Mouse (Mus musculus) gastrocnemius, postnatal 10 days (tissue): ENCODE results near the gene Adam15. TPM values are rescaled to one million over a fixed set of nuclear protein-coding genes. Genes with fewer than 3 reads are reported as not detected.

Source experiments
- DNase-seq: peaks from one replicate; pipeline ENCODE4 v3.0.0; 2021; ENCODE audit warnings: mixed read lengths
- total RNA-seq, 2 experiments: library from RNA; stranded (reverse); gene quantifications; 2 replicates each; pipeline ENCODE4 v1.2.3; 2021

The Adam15 gene
- total RNA-seq, 2 experiments from 2014 or later, result 32.6 to 48.1 TPM

GRCm38 (mm10) chr3:89384331-89385076 is 34.7 kb upstream of the Adam15 start:
- DNase-seq, result no peak

- no peak for DNase-seq
Observed at GRCm38 (mm10) chr3:89383651-89384255, 34.0 kb upstream of the Adam15 start.

GRCm38 (mm10) chr3:89382950-89383349 is 33.2 kb upstream of the Adam15 start:
- no peak for DNase-seq

GRCm38 (mm10) chr3:89382033-89382882 is 32.5 kb upstream of the Adam15 start:
- DNase-seq, result no peak

GRCm38 (mm10) chr3:89381233-89381632 is 31.4 kb upstream of the Adam15 start:
- DNase-seq, result no peak

GRCm38 (mm10) chr3:89380711-89381110 is 30.9 kb upstream of the Adam15 start:
- no peak for DNase-seq

- DNase-seq, result no peak
Observed at GRCm38 (mm10) chr3:89380291-89380690, 30.5 kb upstream of the Adam15 start.

- DNase-seq, result no peak
Observed at GRCm38 (mm10) chr3:89379388-89380131, 29.8 kb upstream of the Adam15 start.

- peak; percentile 77 for DNase-seq
Observed at GRCm38 (mm10) chr3:89378394-89379067, 28.7 kb upstream of the Adam15 start.

GRCm38 (mm10) chr3:89377831-89378230 is 28.0 kb upstream of the Adam15 start:
- no peak for DNase-seq

GRCm38 (mm10) chr3:89373581-89374231 is 23.9 kb upstream of the Adam15 start:
- no peak for DNase-seq

- DNase-seq, result no peak
Observed at GRCm38 (mm10) chr3:89367338-89367737, 17.5 kb upstream of the Adam15 start.

- DNase-seq, result no peak
Observed at GRCm38 (mm10) chr3:89365486-89366414, 16.0 kb upstream of the Adam15 start.

GRCm38 (mm10) chr3:89365153-89365485 is 15.3 kb upstream of the Adam15 start, which contains the start of gene Dcst1:
Gene Dcst1, minus strand, starts transcription at chr3:89365253.
- DNase-seq, result no peak

GRCm38 (mm10) chr3:89364631-89365030 is 14.8 kb upstream of the Adam15 start:
- no peak for DNase-seq

- no peak for DNase-seq
Observed at GRCm38 (mm10) chr3:89361675-89362074, 11.9 kb upstream of the Adam15 start, which contains the start of gene Dcst2. Gene Dcst2, plus strand, starts transcription at chr3:89361975.

- no peak for DNase-seq
Observed at GRCm38 (mm10) chr3:89360237-89360636, 10.4 kb upstream of the Adam15 start.

- DNase-seq, result no peak
Observed at GRCm38 (mm10) chr3:89359630-89360029, 9.8 kb upstream of the Adam15 start.

GRCm38 (mm10) chr3:89356029-89356428 is 6.2 kb upstream of the Adam15 start:
- DNase-seq, result no peak

GRCm38 (mm10) chr3:89355512-89355902 is 5.7 kb upstream of the Adam15 start:
- no peak for DNase-seq
